Mouse (Mus musculus) kidney, embryonic 15.5 days (tissue): ENCODE data around the gene Nhlrc1. TPM values are rescaled to one million over a fixed set of nuclear protein-coding genes. Genes with fewer than 3 reads are reported as not detected.

Source experiments
- ATAC-seq: fragments of 200-750 bp; cut with Nextera tagmentation; replicated peaks from 2 replicates; pipeline ENCODE4 v1.8.0; 2017; ENCODE audit warnings: moderate TSS enrichment; ENCODE audit not compliant: low FRiP score
- H3K27ac ChIP-seq: fragments of 300-500 bp; sonication (generic); 2 replicates; pipeline ENCODE4 v1.5.1; 2015; ENCODE audit warnings: mild to moderate bottlenecking, inconsistent platforms
- H3K27me3 ChIP-seq: fragments of 300-500 bp; sonication (generic); 2 replicates; pipeline ENCODE4 v1.6.1; 2015; ENCODE audit warnings: inconsistent platforms
- H3K36me3 ChIP-seq: fragments of 300-500 bp; sonication (generic); 2 replicates; pipeline ENCODE4 v1.6.1; 2015; ENCODE audit warnings: inconsistent platforms
- H3K4me1 ChIP-seq: fragments of 300-500 bp; sonication (generic); 2 replicates; pipeline ENCODE4 v1.6.1; 2015; ENCODE audit warnings: inconsistent platforms
- H3K4me2 ChIP-seq: fragments of 300-500 bp; sonication (generic); 2 replicates; pipeline ENCODE4 v1.6.1; 2015; ENCODE audit warnings: moderate library complexity, mild to moderate bottlenecking, inconsistent platforms
- H3K4me3 ChIP-seq: fragments of 300-500 bp; sonication (generic); replicated peaks from 2 replicates; pipeline ENCODE4 v1.5.1; 2015; ENCODE audit warnings: mild to moderate bottlenecking, inconsistent platforms
- H3K9ac ChIP-seq: fragments of 300-500 bp; sonication (generic); 2 replicates; pipeline ENCODE4 v1.6.1; 2015; ENCODE audit warnings: mild to moderate bottlenecking, inconsistent platforms
- H3K9me3 ChIP-seq: fragments of 300-500 bp; sonication (generic); replicated peaks from 2 replicates; pipeline ENCODE4 v1.6.1; 2016; ENCODE audit warnings: inconsistent platforms
- WGBS: fragments of 180-500 bp; shearing (Covaris S2); methylation state at CpG from one replicate; pipeline ENCODE4 v1.1.7; 2015; ENCODE audit warnings: mixed read lengths; 5-methylcytosine and 5-hydroxymethylcytosine counted together
- polyA plus RNA-seq: library from polyadenylated mRNA; unstranded; fragments of >200 nt; fragmentation: Nextera tagmentation; extraction: Ambion mirVana; gene quantifications from 2 replicates; pipeline ENCODE4 v1.2.1, GENCODE M21; 2015

Gene Nhlrc1
- polyA plus RNA-seq, 1 experiment from 2014 or later = 3.6 TPM

- Histone ChIP-seq H3K4me2 (no peak overlapping the region), H3K9me3 (no peaks in the 10 kb centered on the region), H3K27ac (no peak overlapping the region), H3K27me3 (no peaks in the 10 kb centered on the region), H3K9ac (no peak overlapping the region), H3K4me3 (no peak overlapping the region), H3K36me3 (no peaks in the 10 kb centered on the region), H3K4me1 (peaks cover 15% of the 10 kb centered on the region)
- ATAC-seq = no peak
- 73% methylated on average over 10 of the region's 10 CpGs for WGBS
Measured at GRCm38 (mm10) chr13:46970286-46970945, 44.2 kb downstream of the Nhlrc1 start.

- Histone ChIP-seq H3K4me1 (peaks cover 17% of the 10 kb centered on the region), H3K4me2 (no peak overlapping the region), H3K4me3 (no peak overlapping the region), H3K9me3 (no peaks in the 10 kb centered on the region), H3K27ac (no peak overlapping the region), H3K36me3 (no peaks in the 10 kb centered on the region), H3K27me3 (no peaks in the 10 kb centered on the region), H3K9ac (no peak overlapping the region)
- ATAC-seq = no peak
- WGBS = 86% methylated on average over 2 of the region's 2 CpGs
Measured at GRCm38 (mm10) chr13:46968626-46969025, 46.0 kb downstream of the Nhlrc1 start.

GRCm38 (mm10) chr13:46967308-46967707 lies 47.3 kb downstream of the Nhlrc1 start:
- ATAC-seq = no peak

More at GRCm38 (mm10) chr13:46967308-46967707, 47.3 kb downstream of the Nhlrc1 start:
- no peaks in the 10 kb centered on the region for H3K36me3 ChIP-seq
- peaks cover 17% of the 10 kb centered on the region for H3K4me1 ChIP-seq
- H3K9me3 ChIP-seq = no peaks in the 10 kb centered on the region
- H3K4me3 ChIP-seq = no peak overlapping the region
- H3K9ac ChIP-seq = no peak overlapping the region
- H3K4me2 ChIP-seq = no peak overlapping the region
- 65% methylated on average over 4 of the region's 4 CpGs for WGBS
- no peak overlapping the region for H3K27ac ChIP-seq
- no peaks in the 10 kb centered on the region for H3K27me3 ChIP-seq

Other genes starting within 250 kb of the Nhlrc1 start
- gene Kif13a, start 85.0 kb downstream of the Nhlrc1 start, polyA plus RNA-seq = 14.3 and 15.4 TPM in 2 replicates
- 11.7 and 11.8 TPM in 2 replicates for gene Kdm1b, start 28.6 kb upstream of the Nhlrc1 start, polyA plus RNA-seq
- 29.1 and 31.7 TPM in 2 replicates for gene Tpmt, start 29.9 kb upstream of the Nhlrc1 start, polyA plus RNA-seq
- gene Dek, start 91.4 kb upstream of the Nhlrc1 start, polyA plus RNA-seq = 286 and 301 TPM in 2 replicates
- gene Rnf144b, start 107.8 kb upstream of the Nhlrc1 start, polyA plus RNA-seq = 0.69 and 0.71 TPM in 2 replicates